Mouse (Mus musculus) MEL (cell line): ENCODE results near the gene Ciita.

Experiments
- CTCF ChIP-seq, 3 experiments: IDR thresholded peaks in 2 of 3; conservative IDR thresholded peaks in 1 of 3; 2 replicates each; pipeline ENCODE4 v1.5.1; 2011 to 2012; ENCODE audit warnings: low read length in 3 of 3, low read depth in 2 of 3, mild to moderate bottlenecking in 2 of 3, improper control_type of control experiment in 1 of 3, inconsistent platforms in 1 of 3, mixed read lengths in 1 of 3, moderate library complexity in 1 of 3; ENCODE audit not compliant: control insufficient read depth in 1 of 3, insufficient read depth in 1 of 3, poor library complexity in 1 of 3, severe bottlenecking in 1 of 3
- EP300 ChIP-seq, 2 experiments: IDR thresholded peaks; 2 replicates each; pipeline ENCODE4 v1.6.1; 2011; ENCODE audit warnings: improper control_type of control experiment in 2 of 2, low read length in 2 of 2, low read depth in 1 of 2, mild to moderate bottlenecking in 1 of 2
- ETS1 ChIP-seq: IDR thresholded peaks from 2 replicates; pipeline ENCODE4 v1.6.1; 2012; ENCODE audit warnings: low read depth, mild to moderate bottlenecking, inconsistent platforms, low read length, improper control_type of control experiment, moderate library complexity
- MAZ ChIP-seq: IDR thresholded peaks from 2 replicates; pipeline ENCODE4 v1.6.1; 2012; ENCODE audit warnings: low read depth, mild to moderate bottlenecking, inconsistent platforms, low read length, improper control_type of control experiment
- POLR2A ChIP-seq, 2 experiments: IDR thresholded peaks; 2 replicates each; pipeline ENCODE4 v1.6.1; 2011 to 2012; ENCODE audit warnings: low read length in 2 of 2, mild to moderate bottlenecking in 2 of 2, control low read depth in 1 of 2, improper control_type of control experiment in 1 of 2, low read depth in 1 of 2, moderate library complexity in 1 of 2; ENCODE audit not compliant: control insufficient read depth in 1 of 2, insufficient read depth in 1 of 2, poor library complexity in 1 of 2
- RAD21 ChIP-seq: IDR thresholded peaks from 2 replicates; pipeline ENCODE4 v1.6.1; 2011; ENCODE audit warnings: mild to moderate bottlenecking, low read depth, low read length, improper control_type of control experiment
- USF2 ChIP-seq, 2 experiments: IDR thresholded peaks; 2 replicates each; pipeline ENCODE4 v1.6.1; 2011 to 2012; ENCODE audit warnings: improper control_type of control experiment in 2 of 2, low read length in 2 of 2, borderline replicate concordance in 1 of 2, inconsistent platforms in 1 of 2, low read depth in 1 of 2, mild to moderate bottlenecking in 1 of 2; ENCODE audit not compliant: insufficient read depth in 1 of 2
- ZMIZ1 ChIP-seq: IDR thresholded peaks from 2 replicates; pipeline ENCODE4 v1.6.1; 2012; ENCODE audit warnings: low read depth, mild to moderate bottlenecking, inconsistent platforms, low read length, improper control_type of control experiment, moderate library complexity

DNA sequence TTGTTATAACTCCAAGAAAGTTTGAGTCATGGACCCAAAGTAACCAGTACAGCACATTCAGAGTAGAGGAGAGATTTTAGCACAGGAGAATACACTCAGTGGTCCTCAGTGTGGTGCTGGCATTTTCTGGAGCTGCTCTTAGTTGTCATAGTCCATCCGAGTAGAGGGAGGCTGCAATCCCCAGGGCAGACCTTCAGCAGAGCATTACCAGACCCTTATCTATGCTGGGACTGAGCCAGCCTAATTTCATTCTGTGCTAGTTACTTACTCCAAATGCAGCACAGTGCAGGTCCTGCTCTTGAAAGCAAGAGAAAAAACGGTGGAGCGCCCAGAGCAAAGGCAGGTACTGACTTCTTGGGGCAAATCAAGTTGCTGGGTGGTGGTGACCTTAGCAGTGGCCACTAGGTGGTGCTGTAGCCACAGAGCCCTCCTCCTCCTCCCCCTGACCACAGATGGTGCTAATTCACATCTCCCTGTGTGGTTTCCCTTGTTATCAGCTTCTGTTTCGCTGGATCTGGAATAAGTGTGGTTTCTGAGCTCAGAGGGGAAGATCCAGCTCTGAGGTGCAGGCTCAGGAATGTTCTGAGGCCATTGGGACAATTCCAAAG lies 85.5 kb downstream of the Ciita start:
- no peak for TF ChIP-seq EP300 (IDR thresholded peaks at IDR 0.05; ENCODE audit: low read depth in 1 of 2, low read length in 2 of 2)
- no peak for TF ChIP-seq ETS1
- TF ChIP-seq MAZ, result no peak
- TF ChIP-seq CTCF (IDR thresholded peaks at IDR 0.05 in 2 of 3, conservative IDR thresholded peaks at IDR 0.05 in 1 of 3; ENCODE audit: control insufficient read depth in 1 of 3, insufficient read depth in 1 of 3, low read depth in 2 of 3, low read length in 3 of 3, poor library complexity in 1 of 3, severe bottlenecking in 1 of 3), result peak; percentile 87 to 94 (median 92)
- TF ChIP-seq RAD21, result peak; percentile 59
- no peak for TF ChIP-seq POLR2A (IDR thresholded peaks at IDR 0.05; ENCODE audit: control insufficient read depth in 1 of 2, insufficient read depth in 1 of 2, low read depth in 1 of 2, low read length in 2 of 2, poor library complexity in 1 of 2)
- no peak for TF ChIP-seq USF2 (IDR thresholded peaks at IDR 0.05; ENCODE audit: borderline replicate concordance in 1 of 2, insufficient read depth in 1 of 2, low read depth in 1 of 2, low read length in 2 of 2)
- no peak for TF ChIP-seq ZMIZ1
